Comparison of ENCODE assay signal across 35 mouse cellular contexts in genomic region chr8:8168250-8168649, GRCm38 (mm10).
"Had no signal": no experiment of that assay in that cellular context is flagged by ENCODE, and none has a peak within 500 bp of the region (broad histone marks: within the 10 kb centered on the region; RNA-seq: fewer than 3 reads in every experiment).

No protein-coding gene starts in this region.

- H3K36me3 ChIP-seq: heart, embryonic 10.5 days; heart, embryonic 12.5 days; heart, embryonic 13.5 days; heart, embryonic 15.5 days; hindbrain, embryonic 10.5 days; hindbrain, embryonic 12.5 days; hindbrain, embryonic 13.5 days; hindbrain, embryonic 15.5 days; intestine, embryonic 15.5 days; kidney, embryonic 15.5 days had no signal

- H3K27me3 ChIP-seq: heart, embryonic 12.5 days; heart, embryonic 13.5 days; heart, embryonic 15.5 days; hindbrain, embryonic 12.5 days; hindbrain, embryonic 13.5 days; hindbrain, embryonic 15.5 days; intestine, embryonic 15.5 days; kidney, embryonic 15.5 days had no signal

- H3K9me3 ChIP-seq: heart, embryonic 10.5 days; heart, embryonic 12.5 days; heart, embryonic 13.5 days; heart, embryonic 15.5 days; hindbrain, embryonic 10.5 days; hindbrain, embryonic 12.5 days; hindbrain, embryonic 13.5 days; hindbrain, embryonic 15.5 days; intestine, embryonic 15.5 days; kidney, embryonic 15.5 days had no signal

- H3K27ac ChIP-seq: heart, embryonic 10.5 days; heart, embryonic 13.5 days; heart, embryonic 15.5 days; hindbrain, embryonic 10.5 days; hindbrain, embryonic 12.5 days; hindbrain, embryonic 13.5 days; hindbrain, embryonic 14.5 days; hindbrain, embryonic 15.5 days; hindbrain, postnatal 0 days; intestine, embryonic 15.5 days; kidney, embryonic 15.5 days; kidney, postnatal 0 days; layer of hippocampus, adult 2 months had no signal

- H3K4me2 ChIP-seq: heart, embryonic 11.5 days; heart, embryonic 12.5 days; heart, embryonic 13.5 days; heart, embryonic 15.5 days; hindbrain, embryonic 12.5 days; hindbrain, embryonic 13.5 days; hindbrain, embryonic 14.5 days; hindbrain, embryonic 15.5 days; intestine, embryonic 15.5 days; kidney, embryonic 15.5 days had no signal

- ATAC-seq: hindbrain, embryonic 16.5 days; hindbrain, postnatal 0 days; inflammation-experienced regulatory T-cells, adult 6 months; intestine, embryonic 15.5 days; intestine, embryonic 16.5 days; intestine, postnatal 0 days had no signal

- H3K4me3 ChIP-seq: heart, embryonic 10.5 days; heart, embryonic 12.5 days; heart, embryonic 13.5 days; heart, embryonic 15.5 days; hindbrain, embryonic 10.5 days; hindbrain, embryonic 12.5 days; hindbrain, embryonic 13.5 days; hindbrain, embryonic 15.5 days; intestine, embryonic 15.5 days; kidney, embryonic 15.5 days; layer of hippocampus, adult 2 months had no signal

- H3K4me1 ChIP-seq: heart, embryonic 10.5 days; heart, embryonic 12.5 days; heart, embryonic 13.5 days; heart, embryonic 15.5 days; hindbrain, embryonic 10.5 days; hindbrain, embryonic 12.5 days; hindbrain, embryonic 13.5 days; hindbrain, embryonic 15.5 days; intestine, embryonic 15.5 days; kidney, embryonic 15.5 days had no signal

- H3K9ac ChIP-seq: heart, embryonic 12.5 days; heart, embryonic 13.5 days; heart, embryonic 15.5 days; hindbrain, embryonic 12.5 days; hindbrain, embryonic 13.5 days; hindbrain, embryonic 14.5 days; hindbrain, embryonic 15.5 days; intestine, embryonic 15.5 days; kidney, embryonic 15.5 days had no signal

- DNase-seq: heart, postnatal 10 days; heart, postnatal 14 days; heart, postnatal 36 days; heart, postnatal 4 days; kidney, adult 11 months; kidney, adult 18-20 months; kidney, adult 2 months; kidney, adult 8-10 months; kidney, adult 9 months; kidney, postnatal 10 days; kidney, postnatal 14 days; kidney, postnatal 25 days; kidney, postnatal 36 days; kidney, postnatal 4 days; layer of hippocampus, adult 9-11 months; layer of hippocampus, postnatal 36 days had no signal
